Mouse (Mus musculus): ENCODE results near the gene Zfp286. TPM values are rescaled to one million over a fixed set of nuclear protein-coding genes. Genes with fewer than 3 reads are reported as not detected.

Zfp286 gene
- polyA plus RNA-seq, 1 experiment, result not detected

- TF ChIP-seq MAX (IDR thresholded peaks at IDR 0.05; ENCODE audit: low read depth) (no peak), MYOG (IDR thresholded peaks at IDR 0.05; ENCODE audit: control insufficient read depth in 1 of 3, insufficient read depth in 1 of 3, insufficient read length in 2 of 3, low read depth in 2 of 3) (no peak), USF1 (IDR thresholded peaks at IDR 0.05; ENCODE audit: low read depth) (no peak), MYOD1 (IDR thresholded peaks at IDR 0.05; ENCODE audit: control insufficient read depth in 1 of 3, insufficient read length in 2 of 3, low read depth in 2 of 3) (no peak), REST (IDR thresholded peaks at IDR 0.05; ENCODE audit: insufficient read depth, insufficient read length) (no peak), TCF12 (IDR thresholded peaks at IDR 0.05; ENCODE audit: insufficient read depth, poor library complexity, severe bottlenecking) (no peak), POLR2A (IDR thresholded peaks at IDR 0.05; ENCODE audit: insufficient read length, low read depth) (no peak), SRF (IDR thresholded peaks at IDR 0.05; ENCODE audit: control insufficient read depth, insufficient read length, low read depth) (no peak), POLR2AphosphoS2 (IDR thresholded peaks at IDR 0.05; ENCODE audit: insufficient read length, low read depth) (no peak), TCF3 (IDR thresholded peaks at IDR 0.05; ENCODE audit: insufficient read length, low read depth) (no peak), CEBPB (IDR thresholded peaks at IDR 0.05; ENCODE audit: insufficient read depth, poor library complexity, severe bottlenecking) (no peak), E2F4 (IDR thresholded peaks at IDR 0.05; ENCODE audit: insufficient read depth) (no peak)
- Histone ChIP-seq H3K79me2 (ENCODE audit: control insufficient read depth, insufficient read depth) (peaks cover 12% of the 10 kb centered on the region), H3ac (ENCODE audit: control insufficient read depth, insufficient read length) (no peak overlapping the region), H3K4me3 (no peak overlapping the region), H3K36me3 (ENCODE audit: control insufficient read depth, insufficient read depth) (no peaks in the 10 kb centered on the region), H3K4me2 (ENCODE audit: low read depth) (no peak overlapping the region), H3K27me3 (ENCODE audit: control insufficient read depth, insufficient read depth, insufficient read length) (no peaks in the 10 kb centered on the region)
These were observed 27.3 kb upstream of the Zfp286 start for GRCm38 (mm10) chr11:62816591-62816990.

- Histone ChIP-seq H3K27me3 (ENCODE audit: control insufficient read depth, insufficient read depth, insufficient read length) (no peaks in the 10 kb centered on the region), H3ac (ENCODE audit: control insufficient read depth, insufficient read length) (no peak overlapping the region), H3K4me2 (ENCODE audit: low read depth) (no peak overlapping the region), H3K36me3 (ENCODE audit: control insufficient read depth, insufficient read depth) (no peaks in the 10 kb centered on the region), H3K4me3 (no peak overlapping the region), H3K79me2 (ENCODE audit: control insufficient read depth, insufficient read depth) (peaks cover under 1% of the 10 kb centered on the region)
- TF ChIP-seq MAX (IDR thresholded peaks at IDR 0.05; ENCODE audit: low read depth) (no peak), E2F4 (IDR thresholded peaks at IDR 0.05; ENCODE audit: insufficient read depth) (no peak), POLR2AphosphoS2 (IDR thresholded peaks at IDR 0.05; ENCODE audit: insufficient read length, low read depth) (no peak), MYOD1 (IDR thresholded peaks at IDR 0.05; ENCODE audit: control insufficient read depth in 1 of 3, insufficient read length in 2 of 3, low read depth in 2 of 3) (no peak)
These were observed 26.2 kb upstream of the Zfp286 start for GRCm38 (mm10) chr11:62815438-62815837.

- Histone ChIP-seq H3K4me3 (no peak overlapping the region), H3K4me2 (ENCODE audit: low read depth) (no peak overlapping the region), H3ac (ENCODE audit: control insufficient read depth, insufficient read length) (no peak overlapping the region), H3K79me2 (ENCODE audit: control insufficient read depth, insufficient read depth) (no peaks in the 10 kb centered on the region), H3K27me3 (ENCODE audit: control insufficient read depth, insufficient read depth, insufficient read length) (no peaks in the 10 kb centered on the region), H3K36me3 (ENCODE audit: control insufficient read depth, insufficient read depth) (no peaks in the 10 kb centered on the region)
- TF ChIP-seq TCF3 (IDR thresholded peaks at IDR 0.05; ENCODE audit: insufficient read length, low read depth) (no peak), E2F4 (IDR thresholded peaks at IDR 0.05; ENCODE audit: insufficient read depth) (no peak), SRF (IDR thresholded peaks at IDR 0.05; ENCODE audit: control insufficient read depth, insufficient read length, low read depth) (no peak), USF1 (IDR thresholded peaks at IDR 0.05; ENCODE audit: low read depth) (peak; percentile 58), TCF12 (IDR thresholded peaks at IDR 0.05; ENCODE audit: insufficient read depth, poor library complexity, severe bottlenecking) (no peak), CEBPB (IDR thresholded peaks at IDR 0.05; ENCODE audit: insufficient read depth, poor library complexity, severe bottlenecking) (no peak), MYOG (IDR thresholded peaks at IDR 0.05; ENCODE audit: control insufficient read depth in 1 of 3, insufficient read depth in 1 of 3, insufficient read length in 2 of 3, low read depth in 2 of 3) (no peak), REST (IDR thresholded peaks at IDR 0.05; ENCODE audit: insufficient read depth, insufficient read length) (no peak), MAX (IDR thresholded peaks at IDR 0.05; ENCODE audit: low read depth) (peak; percentile 73), POLR2AphosphoS2 (IDR thresholded peaks at IDR 0.05; ENCODE audit: insufficient read length, low read depth) (no peak), MYOD1 (IDR thresholded peaks at IDR 0.05; ENCODE audit: control insufficient read depth in 1 of 3, insufficient read length in 2 of 3, low read depth in 2 of 3) (no peak), POLR2A (IDR thresholded peaks at IDR 0.05; ENCODE audit: insufficient read length, low read depth) (peak; percentile 18)
These were observed 25.4 kb upstream of the Zfp286 start for GRCm38 (mm10) chr11:62814625-62815024.

GRCm38 (mm10) chr11:62813970-62814624, 24.8 kb upstream of the Zfp286 start:
- TF ChIP-seq POLR2A (IDR thresholded peaks at IDR 0.05; ENCODE audit: insufficient read length, low read depth) (no peak), MYOD1 (IDR thresholded peaks at IDR 0.05; ENCODE audit: control insufficient read depth in 1 of 3, insufficient read length in 2 of 3, low read depth in 2 of 3) (no peak), MYOG (IDR thresholded peaks at IDR 0.05; ENCODE audit: control insufficient read depth in 1 of 3, insufficient read depth in 1 of 3, insufficient read length in 2 of 3, low read depth in 2 of 3) (no peak), TCF3 (IDR thresholded peaks at IDR 0.05; ENCODE audit: insufficient read length, low read depth) (no peak)
- Histone ChIP-seq H3K4me3 (no peak overlapping the region), H3ac (ENCODE audit: control insufficient read depth, insufficient read length) (no peak overlapping the region), H3K27me3 (ENCODE audit: control insufficient read depth, insufficient read depth, insufficient read length) (no peaks in the 10 kb centered on the region), H3K36me3 (ENCODE audit: control insufficient read depth, insufficient read depth) (no peaks in the 10 kb centered on the region), H3K4me2 (ENCODE audit: low read depth) (no peak overlapping the region), H3K79me2 (ENCODE audit: control insufficient read depth, insufficient read depth) (no peaks in the 10 kb centered on the region)

- no peaks in the 10 kb centered on the region for H3K36me3 ChIP-seq (ENCODE audit: control insufficient read depth, insufficient read depth)
These were observed 24.2 kb upstream of the Zfp286 start for GRCm38 (mm10) chr11:62813497-62813896.

More at GRCm38 (mm10) chr11:62813497-62813896, 24.2 kb upstream of the Zfp286 start:
- no peak overlapping the region for H3K4me2 ChIP-seq (ENCODE audit: low read depth)
- H3K79me2 ChIP-seq (ENCODE audit: control insufficient read depth, insufficient read depth), result no peaks in the 10 kb centered on the region
- H3ac ChIP-seq (ENCODE audit: control insufficient read depth, insufficient read length), result no peak overlapping the region
- H3K4me3 ChIP-seq, result no peak overlapping the region
- H3K27me3 ChIP-seq (ENCODE audit: control insufficient read depth, insufficient read depth, insufficient read length), result no peaks in the 10 kb centered on the region
- no peak for TF ChIP-seq MYOD1 (IDR thresholded peaks at IDR 0.05; ENCODE audit: control insufficient read depth in 1 of 3, insufficient read length in 2 of 3, low read depth in 2 of 3)
- TF ChIP-seq MYOG (IDR thresholded peaks at IDR 0.05; ENCODE audit: control insufficient read depth in 1 of 3, insufficient read depth in 1 of 3, insufficient read length in 2 of 3, low read depth in 2 of 3), result no peak
- TF ChIP-seq USF1 (IDR thresholded peaks at IDR 0.05; ENCODE audit: low read depth), result no peak
- TF ChIP-seq POLR2A (IDR thresholded peaks at IDR 0.05; ENCODE audit: insufficient read length, low read depth), result no peak
- no peak for TF ChIP-seq E2F4 (IDR thresholded peaks at IDR 0.05; ENCODE audit: insufficient read depth)
- no peak for TF ChIP-seq TCF12 (IDR thresholded peaks at IDR 0.05; ENCODE audit: insufficient read depth, poor library complexity, severe bottlenecking)
- TF ChIP-seq TCF3 (IDR thresholded peaks at IDR 0.05; ENCODE audit: insufficient read length, low read depth), result no peak
- TF ChIP-seq SRF (IDR thresholded peaks at IDR 0.05; ENCODE audit: control insufficient read depth, insufficient read length, low read depth), result no peak
- TF ChIP-seq POLR2AphosphoS2 (IDR thresholded peaks at IDR 0.05; ENCODE audit: insufficient read length, low read depth), result no peak
- TF ChIP-seq MAX (IDR thresholded peaks at IDR 0.05; ENCODE audit: low read depth), result no peak
- TF ChIP-seq REST (IDR thresholded peaks at IDR 0.05; ENCODE audit: insufficient read depth, insufficient read length), result no peak
- TF ChIP-seq CEBPB (IDR thresholded peaks at IDR 0.05; ENCODE audit: insufficient read depth, poor library complexity, severe bottlenecking), result no peak
